ENCODE assay signal across 8 mouse cellular contexts in genomic region chr7:28766173-28766879, GRCm38 (mm10). TPM values are rescaled to one million over a fixed set of nuclear protein-coding genes. Genes with fewer than 3 reads are reported as not detected.
DNase-seq lines count a peak whose midpoint lies in the region; ATAC-seq lines count a peak whose summit lies in the region.

Sirt2 (plus strand) TSS chr7:28766735.

- H3K27ac ChIP-seq in intestine, embryonic 14.5 days (ENCODE audit: low read depth): no peak within 1 kb of the TSS

- peak; percentile 98 for ATAC-seq in intestine, embryonic 14.5 days (replicated peaks; ENCODE audit: low FRiP score, low TSS enrichment, low read depth)

- under 1% methylated on average over 45 of the region's 45 CpGs for WGBS in intestine, embryonic 14.5 days

- DNase-seq in adrenal gland, adult 18-20 months (ENCODE audit: low spot score in 2 of 2): peak; percentile 82 to 84
- peak; percentile 98 for DNase-seq in embryo, embryonic 11 days
- peak; percentile 97 for DNase-seq in gastrocnemius, postnatal 25 days
- DNase-seq in intestine, embryonic 14.5 days (ENCODE audit: low spot score): peak; percentile 96
- peak; percentile 99 for DNase-seq in left cerebral cortex, postnatal 14 days (ENCODE audit: low spot score in 2 of 2)
- DNase-seq in mesoderm, embryonic 11.5 days (ENCODE audit: low read depth, low spot score): peak; percentile 98
- DNase-seq in right cerebral cortex, postnatal 36 days (ENCODE audit: low spot score in 2 of 2): peak; percentile 99
- DNase-seq in yolk sac, embryonic 10.5 days (ENCODE audit: low spot score): peak; percentile 99

- no peaks in the 10 kb centered on the region for H3K9me3 ChIP-seq in intestine, embryonic 14.5 days (ENCODE audit: control insufficient read depth, low read length)

- peaks cover 11% of the 10 kb centered on the region for H3K4me1 ChIP-seq in intestine, embryonic 14.5 days (replicated peaks; ENCODE audit: control insufficient read depth, insufficient read depth, low read length)

- H3K27me3 ChIP-seq in intestine, embryonic 14.5 days (replicated peaks; ENCODE audit: control insufficient read depth, insufficient read depth, low read length): no peaks in the 10 kb centered on the region

- peak within 1 kb of the TSS; percentile 78 for H3K4me3 ChIP-seq in intestine, embryonic 14.5 days (ENCODE audit: low read depth, low read length)

- H3K4me2 ChIP-seq in intestine, embryonic 14.5 days (ENCODE audit: low read length): peak within 1 kb of the TSS; percentile 79

- H3K36me3 ChIP-seq in intestine, embryonic 14.5 days (ENCODE audit: control insufficient read depth, insufficient read depth, low read length): peaks cover 6% of the 10 kb centered on the region

- peak within 1 kb of the TSS; percentile 53 for H3K9ac ChIP-seq in intestine, embryonic 14.5 days (ENCODE audit: low read length)

- intact Hi-C loops in left cerebral cortex, postnatal 14 days (cut with DNase I): no loop called here

RNA-seq across cellular contexts. Expression of gene Sirt2, which starts in this region (rescaled TPM):
- 10 to 100 TPM; 78.1 to 86.7 TPM for total RNA-seq in adrenal gland, adult 18-20 months (2021)
- 10 to 100 TPM; 81.6 to 82.3 TPM for total RNA-seq in gastrocnemius, postnatal 25 days (2021)
- polyA plus RNA-seq in intestine, embryonic 14.5 days (2014; fragmentation: Nextera tagmentation; extraction: Ambion mirVana): 56.8 and 60.1 TPM in 2 replicates
- 100 to 1,000 TPM; 189 to 230 TPM for total RNA-seq in left cerebral cortex, postnatal 14 days (2021)
